Mouse (Mus musculus): ENCODE results near the gene Rtn2.

Rtn2 gene

DNA sequence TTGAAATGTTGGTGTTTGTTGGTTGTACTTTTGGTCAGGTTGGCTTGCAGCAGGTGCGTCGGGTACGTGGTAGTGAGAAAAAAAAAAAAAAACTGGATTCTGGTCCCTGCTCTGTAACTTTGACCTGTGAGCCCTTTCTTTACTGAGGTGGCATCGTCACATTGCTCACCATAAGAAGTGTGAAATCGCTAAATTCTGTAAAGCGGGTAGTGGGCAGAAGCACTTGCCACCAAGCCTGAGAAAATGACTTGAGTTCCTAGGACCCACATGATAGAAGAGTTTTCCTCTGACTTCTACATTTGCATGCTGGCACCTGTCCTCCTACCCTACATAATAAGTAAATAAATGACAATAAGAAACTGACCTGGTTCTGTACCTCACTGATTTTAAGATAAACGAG is 38.2 kb downstream of the Rtn2 start:
- DNase-seq = no peak

- DNase-seq = no peak
Measured at GRCm38 (mm10) chr7:19321464-19321863, 39.0 kb downstream of the Rtn2 start.

DNA sequence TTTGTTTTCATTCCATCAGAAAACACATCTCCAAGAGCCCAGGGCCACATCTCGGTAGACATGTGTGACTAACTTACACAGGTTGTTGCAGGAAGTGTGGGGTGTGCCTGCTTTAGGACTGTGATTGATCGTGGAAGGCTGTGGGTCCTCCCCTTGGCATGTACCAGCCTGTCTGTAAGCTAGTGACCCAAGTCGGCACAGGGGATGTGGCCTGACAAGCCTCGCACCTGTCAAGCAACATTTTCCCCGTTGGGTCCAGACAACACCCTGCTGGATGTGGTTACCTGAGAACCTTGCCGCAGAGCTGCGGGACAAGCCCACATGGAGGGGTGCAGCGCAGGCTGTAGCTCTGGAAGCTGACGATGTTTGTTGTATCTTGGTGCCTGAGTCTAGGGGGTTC is 40.1 kb downstream of the Rtn2 start:
- DNase-seq = no peak

- DNase-seq = no peak
Measured at GRCm38 (mm10) chr7:19324221-19324620, 41.8 kb downstream of the Rtn2 start.

GRCm38 (mm10) chr7:19325262-19326199 is 43.1 kb downstream of the Rtn2 start:
- no peak for DNase-seq

DNA sequence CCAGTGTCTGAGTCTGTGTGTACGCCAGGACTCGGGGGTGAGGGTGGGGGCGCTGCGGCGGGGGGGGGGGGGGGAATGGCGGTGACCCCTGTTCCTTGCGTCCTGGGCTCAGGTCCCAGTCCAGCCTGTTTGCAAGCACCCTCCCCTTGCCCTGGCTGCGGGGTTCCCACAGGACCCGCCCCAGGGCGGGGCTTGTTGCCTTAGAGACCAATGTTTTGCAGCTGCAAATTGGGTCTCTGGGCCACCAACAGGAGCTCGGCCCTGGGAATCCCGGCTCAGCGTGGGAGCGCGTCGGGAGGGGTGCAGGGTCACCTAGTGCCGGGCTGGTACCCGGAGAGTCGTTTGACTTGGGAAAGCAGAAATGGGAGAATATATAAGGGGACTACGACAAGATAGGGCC is 43.9 kb downstream of the Rtn2 start:
- peak; percentile 95 for DNase-seq

- peak; percentile 94 for DNase-seq
Measured at GRCm38 (mm10) chr7:19327128-19327527, 44.7 kb downstream of the Rtn2 start.

DNA sequence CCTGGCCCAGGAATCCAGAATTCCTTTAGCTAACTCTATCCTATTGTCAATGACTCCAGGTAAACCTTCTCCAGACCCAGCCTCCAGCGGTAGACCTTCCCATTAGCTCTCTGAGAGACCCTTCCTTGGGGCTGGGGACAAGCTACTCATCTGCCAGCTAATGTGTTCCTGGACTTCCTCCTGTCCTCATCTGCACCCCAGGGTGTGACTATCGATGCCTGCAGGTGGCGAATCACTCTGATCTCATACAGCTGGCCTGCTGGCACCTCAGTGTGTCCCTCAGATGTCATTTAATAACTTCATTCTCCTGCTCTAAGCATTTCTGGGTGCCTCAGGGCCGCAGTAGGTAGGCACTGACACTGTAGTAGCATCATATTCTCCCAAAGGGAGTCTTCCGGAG is 45.4 kb downstream of the Rtn2 start:
- DNase-seq = no peak

GRCm38 (mm10) chr7:19328425-19328824 is 46.0 kb downstream of the Rtn2 start:
- DNase-seq = no peak

GRCm38 (mm10) chr7:19331910-19332309 is 49.5 kb downstream of the Rtn2 start:
- DNase-seq = no peak

DNA sequence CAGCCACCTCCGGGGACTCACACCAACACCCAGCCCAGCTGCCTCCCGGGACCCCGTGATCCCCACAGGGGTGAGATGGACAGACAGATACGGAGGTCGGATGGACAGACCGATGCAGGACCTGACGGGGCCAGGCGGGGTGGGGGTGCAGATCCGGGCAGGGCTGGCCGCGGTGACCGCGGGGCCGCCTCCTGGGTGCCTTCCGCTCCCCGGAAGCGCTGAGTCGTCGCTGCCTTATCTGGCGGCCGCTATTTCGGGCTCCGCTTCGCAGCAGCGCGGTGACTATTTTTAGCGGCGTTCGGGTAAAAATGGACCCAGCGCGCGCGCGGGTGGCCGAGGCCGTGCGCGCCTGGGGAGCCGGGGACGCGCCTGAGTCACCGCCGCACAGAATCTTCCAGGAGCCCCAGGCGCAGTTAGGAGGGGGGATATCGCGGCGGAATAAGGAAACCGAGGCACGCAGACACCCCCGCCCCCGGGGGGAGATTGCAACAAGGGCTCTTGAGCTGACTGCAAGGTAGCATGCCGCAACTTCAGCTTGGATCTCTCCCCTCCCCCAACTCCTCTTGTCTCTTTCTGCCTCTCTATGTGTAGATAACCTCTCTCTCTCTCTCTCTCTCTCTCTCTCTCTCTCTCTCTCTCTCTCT is 50.4 kb downstream of the Rtn2 start:
- peak; percentile 80 for DNase-seq

DNA sequence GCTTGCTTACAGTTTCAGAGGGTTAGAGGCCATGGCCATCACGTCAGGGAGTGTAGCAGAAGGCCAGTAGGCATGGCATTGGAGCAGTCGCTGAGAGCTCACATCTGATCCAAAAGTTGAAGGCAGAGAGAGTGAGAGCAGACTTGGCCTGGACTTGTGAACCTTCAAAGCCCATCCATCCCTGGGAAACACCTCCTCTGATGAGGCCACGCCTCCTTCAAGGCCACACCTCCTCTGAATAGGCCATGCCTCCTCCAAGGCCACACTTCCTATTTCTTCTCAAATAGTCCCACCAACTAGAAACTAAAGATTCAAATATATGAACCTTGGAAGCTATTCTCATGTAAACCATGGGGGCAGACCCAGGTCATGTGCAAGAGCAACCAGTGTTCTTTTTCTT is 53.2 kb downstream of the Rtn2 start:
- DNase-seq = peak; percentile 56

GRCm38 (mm10) chr7:19337122-19337521 is 54.7 kb downstream of the Rtn2 start:
- no peak for DNase-seq

DNA sequence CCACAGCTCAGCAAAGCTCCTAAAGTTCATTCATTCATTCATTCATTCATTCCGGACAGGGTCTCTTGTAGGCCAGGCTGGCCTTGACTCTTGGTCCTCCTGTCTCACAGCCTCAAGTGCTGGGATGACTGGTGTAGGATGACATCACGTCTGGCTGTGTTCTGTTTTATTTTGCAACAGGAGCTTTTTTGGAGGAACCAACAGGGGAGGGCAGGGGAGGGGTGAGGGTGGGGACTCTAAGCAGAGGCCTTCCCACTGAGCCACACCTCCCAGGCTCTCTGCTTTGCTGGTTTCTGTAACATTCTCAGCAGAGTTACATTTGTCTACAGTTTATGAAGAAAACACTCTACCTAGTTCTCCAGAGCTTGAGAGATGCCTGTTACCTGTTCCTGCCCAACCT is 55.6 kb downstream of the Rtn2 start:
- DNase-seq = no peak

GRCm38 (mm10) chr7:19338596-19338995 is 56.2 kb downstream of the Rtn2 start:
- no peak for DNase-seq

- DNase-seq = no peak
Measured at GRCm38 (mm10) chr7:19341250-19341649, 58.8 kb downstream of the Rtn2 start.

DNA sequence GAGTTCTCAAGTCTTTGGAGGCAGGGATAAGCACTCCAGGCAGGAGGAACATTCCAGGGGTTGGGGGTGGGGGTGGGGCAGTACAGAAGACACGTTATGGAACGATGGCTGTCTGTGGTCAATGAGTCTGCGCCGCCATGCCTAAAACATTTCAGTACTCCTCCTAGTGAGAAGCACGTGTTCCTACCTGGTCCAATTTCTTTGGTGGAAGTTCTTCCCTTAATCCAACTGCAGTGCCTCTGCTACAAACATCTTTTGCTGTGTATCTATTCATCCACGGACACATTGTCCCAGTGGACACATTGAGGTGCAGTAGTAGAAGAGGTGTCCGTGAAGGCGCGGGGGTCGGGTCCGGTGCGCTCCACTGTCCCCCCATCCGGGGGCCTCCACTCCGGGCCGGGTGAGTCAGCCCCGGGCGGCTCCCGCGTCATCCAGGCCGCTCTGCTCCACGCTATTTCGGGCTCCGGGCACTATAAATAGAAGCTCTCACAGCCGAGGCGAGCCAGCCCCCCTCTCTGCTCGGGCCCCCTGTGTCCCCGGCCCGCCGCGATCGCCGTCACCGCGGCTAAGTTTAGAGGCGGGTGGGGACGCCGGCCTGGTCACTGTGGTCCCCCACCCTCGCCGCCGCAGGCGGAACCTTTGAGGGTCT is 59.5 kb downstream of the Rtn2 start:
- DNase-seq = peak; percentile 59

- peak; percentile 90 for DNase-seq
Measured at GRCm38 (mm10) chr7:19342481-19343027, 60.1 kb downstream of the Rtn2 start.

GRCm38 (mm10) chr7:19343210-19343808 is 60.9 kb downstream of the Rtn2 start:
- peak; percentile 83 for DNase-seq

DNA sequence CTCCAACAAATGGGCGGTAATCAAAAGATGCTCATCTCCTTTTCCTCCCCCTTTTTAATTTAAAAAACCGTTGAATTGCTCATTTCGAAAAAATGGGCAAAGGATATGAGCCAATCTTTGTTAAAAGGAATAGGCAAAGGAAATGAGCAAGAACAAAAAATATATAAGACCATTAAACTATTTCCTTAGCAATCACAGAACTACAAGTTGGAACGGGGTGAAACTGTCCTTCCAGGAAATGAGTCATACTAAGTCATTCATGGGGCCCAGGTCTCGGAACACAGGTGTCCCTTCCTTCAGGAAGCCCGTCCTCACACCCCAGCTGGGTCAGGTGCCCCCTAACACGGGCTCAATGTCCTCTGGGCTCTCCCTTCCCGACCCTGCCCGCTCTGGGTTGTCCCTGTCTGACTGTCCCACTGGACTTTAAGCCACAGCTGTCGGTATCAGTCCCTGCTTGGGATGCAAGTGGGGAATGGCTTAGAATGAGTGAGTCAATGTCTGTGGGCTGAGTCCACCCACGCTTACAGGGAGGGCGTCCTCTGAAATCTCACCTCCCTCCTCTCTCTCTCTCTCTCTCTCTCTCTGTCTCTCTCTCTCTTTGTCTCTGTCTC is 61.9 kb downstream of the Rtn2 start, which contains the start of gene Ercc1:
Ercc1 (plus strand) TSS at position 542 of the 611 bp plus-strand sequence.
- no peak for DNase-seq

- DNase-seq = peak; percentile 98
Measured at GRCm38 (mm10) chr7:19344938-19345471, 62.6 kb downstream of the Rtn2 start.
